Mouse (Mus musculus): Measurements from ENCODE around the gene Ptprk. TPM values are rescaled to one million over a fixed set of nuclear protein-coding genes. Genes with fewer than 3 reads are reported as not detected.
A peak's percentile ranks its signal among the peaks of the same experiment; 100 is the strongest.

Gene Ptprk
- polyA plus RNA-seq, 1 experiment from 2014 or later, result 29.4 TPM

DNA sequence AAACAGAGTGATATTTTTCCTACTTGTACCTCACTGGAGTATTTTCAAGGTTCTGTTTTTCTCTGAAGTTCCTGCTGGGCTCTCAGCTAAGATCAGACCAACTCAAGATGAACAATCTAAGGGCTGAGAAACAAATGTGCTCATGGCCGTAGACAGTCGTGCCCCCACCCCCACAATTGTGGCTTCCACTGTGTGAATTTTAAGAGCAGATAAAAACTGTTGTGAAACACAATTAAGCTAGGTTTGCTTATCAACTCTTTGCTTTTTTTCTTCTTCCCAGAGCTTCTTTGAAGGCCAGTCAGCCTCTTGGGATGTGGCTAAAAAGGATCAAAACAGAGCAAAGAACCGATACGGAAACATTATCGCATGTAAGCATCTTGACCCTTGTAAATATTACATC lies 493.4 kb downstream of the Ptprk start:
- Histone ChIP-seq H3K4me2 (ENCODE audit: low read length) (no peak overlapping the region), H3K27ac (ENCODE audit: low read depth, low read length) (no peak overlapping the region), H3K36me3 (ENCODE audit: control insufficient read depth, insufficient read depth, low read length) (no peaks in the 10 kb centered on the region), H3K9me3 (ENCODE audit: control insufficient read depth, low read length) (no peaks in the 10 kb centered on the region), H3K4me3 (ENCODE audit: low read length) (no peak overlapping the region), H3K9ac (ENCODE audit: low read depth, low read length) (no peak overlapping the region), H3K4me1 (ENCODE audit: control insufficient read depth, insufficient read depth, low read depth, low read length) (no peaks in the 10 kb centered on the region), H3K27me3 (replicated peaks; ENCODE audit: control insufficient read depth, insufficient read depth, low read length) (no peaks in the 10 kb centered on the region)
- no peak for ATAC-seq
- 91% methylated on average over 5 of the region's 5 CpGs for WGBS

DNA sequence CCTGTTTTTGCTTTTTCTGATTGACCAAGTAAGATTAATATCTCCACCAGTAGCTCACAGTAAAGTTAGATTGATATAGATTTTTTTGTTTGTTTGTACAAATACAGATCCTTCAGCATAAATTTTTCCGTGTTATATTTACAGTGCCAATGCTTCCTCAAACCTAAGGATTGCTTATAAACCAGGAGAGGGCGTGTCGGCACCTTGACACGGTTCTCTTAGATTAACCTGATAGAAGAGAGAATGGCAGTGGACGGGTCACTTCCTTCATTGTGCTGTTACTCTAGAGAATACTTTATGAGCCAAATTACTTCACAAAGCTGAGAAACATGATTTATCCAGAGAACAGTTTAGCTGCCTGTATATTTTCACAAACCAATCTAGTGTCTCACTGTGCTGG lies 505.0 kb downstream of the Ptprk start:
- Histone ChIP-seq H3K4me1 (ENCODE audit: control insufficient read depth, insufficient read depth, low read depth, low read length) (no peaks in the 10 kb centered on the region), H3K27ac (ENCODE audit: low read depth, low read length) (no peak overlapping the region), H3K4me2 (ENCODE audit: low read length) (no peak overlapping the region), H3K4me3 (ENCODE audit: low read length) (no peak overlapping the region), H3K27me3 (replicated peaks; ENCODE audit: control insufficient read depth, insufficient read depth, low read length) (no peaks in the 10 kb centered on the region), H3K9me3 (ENCODE audit: control insufficient read depth, low read length) (no peaks in the 10 kb centered on the region), H3K9ac (ENCODE audit: low read depth, low read length) (no peak overlapping the region), H3K36me3 (ENCODE audit: control insufficient read depth, insufficient read depth, low read length) (no peaks in the 10 kb centered on the region)
- 72% methylated on average over 5 of the region's 5 CpGs for WGBS
- ATAC-seq, result no peak

DNA sequence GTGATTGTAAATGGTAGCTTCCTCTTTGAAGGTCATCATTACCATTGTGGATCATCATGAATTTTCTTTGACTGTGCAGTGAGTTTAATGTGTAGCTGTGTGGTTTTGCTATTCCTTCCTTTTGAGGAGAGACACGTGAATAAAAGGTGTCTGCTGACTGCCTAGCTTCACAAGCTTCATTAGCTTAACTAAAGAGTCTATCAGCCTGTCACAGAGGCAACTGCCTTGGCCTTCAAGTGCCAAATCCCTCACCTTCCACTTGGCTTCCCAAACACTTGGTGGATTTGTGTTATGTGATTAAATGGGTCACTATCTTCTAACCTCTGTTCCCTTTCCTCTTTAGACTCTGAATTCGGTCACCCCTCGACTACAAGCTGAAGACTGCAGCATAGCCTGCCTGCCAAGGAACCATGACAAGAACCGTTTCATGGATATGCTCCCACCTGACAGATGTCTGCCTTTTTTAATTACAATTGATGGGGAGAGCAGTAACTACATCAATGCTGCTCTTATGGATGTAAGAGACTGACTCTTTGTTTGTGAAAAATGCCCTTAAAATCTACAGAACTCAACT lies 512.0 kb downstream of the Ptprk start:
- peak; percentile 73; the same call in 1 of the 2 replicates for ATAC-seq
- Histone ChIP-seq H3K4me3 (ENCODE audit: low read length) (no peak overlapping the region), H3K4me2 (ENCODE audit: low read length) (no peak overlapping the region), H3K4me1 (ENCODE audit: control insufficient read depth, insufficient read depth, low read depth, low read length) (no peaks in the 10 kb centered on the region), H3K36me3 (ENCODE audit: control insufficient read depth, insufficient read depth, low read length) (no peaks in the 10 kb centered on the region), H3K27me3 (replicated peaks; ENCODE audit: control insufficient read depth, insufficient read depth, low read length) (no peaks in the 10 kb centered on the region), H3K9ac (ENCODE audit: low read depth, low read length) (no peak overlapping the region), H3K27ac (ENCODE audit: low read depth, low read length) (no peak overlapping the region), H3K9me3 (ENCODE audit: control insufficient read depth, low read length) (no peaks in the 10 kb centered on the region)
- 44% methylated on average over 4 of the region's 4 CpGs for WGBS

DNA sequence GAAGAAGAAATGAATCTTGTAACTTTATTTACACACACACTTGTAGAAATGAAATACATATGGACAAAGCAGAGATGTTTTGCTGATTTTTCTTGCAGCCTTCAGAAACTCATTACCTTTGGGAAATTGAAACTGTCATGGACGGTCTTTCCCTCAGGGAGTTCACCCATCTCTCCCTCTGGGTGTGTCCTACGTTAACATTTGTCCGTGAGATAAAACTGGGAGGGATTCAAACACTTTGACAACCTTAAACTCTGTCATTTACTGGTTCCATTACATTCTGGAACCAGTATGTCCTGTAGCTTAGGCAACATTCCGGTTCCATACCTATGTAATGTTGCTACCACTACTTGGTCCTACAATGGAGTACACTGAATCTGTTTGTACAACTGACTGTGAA lies 513.8 kb downstream of the Ptprk start:
- no peaks in the 10 kb centered on the region for H3K36me3 ChIP-seq (ENCODE audit: control insufficient read depth, insufficient read depth, low read length)
- WGBS, result 94% methylated on average over 4 of the region's 4 CpGs

DNA sequence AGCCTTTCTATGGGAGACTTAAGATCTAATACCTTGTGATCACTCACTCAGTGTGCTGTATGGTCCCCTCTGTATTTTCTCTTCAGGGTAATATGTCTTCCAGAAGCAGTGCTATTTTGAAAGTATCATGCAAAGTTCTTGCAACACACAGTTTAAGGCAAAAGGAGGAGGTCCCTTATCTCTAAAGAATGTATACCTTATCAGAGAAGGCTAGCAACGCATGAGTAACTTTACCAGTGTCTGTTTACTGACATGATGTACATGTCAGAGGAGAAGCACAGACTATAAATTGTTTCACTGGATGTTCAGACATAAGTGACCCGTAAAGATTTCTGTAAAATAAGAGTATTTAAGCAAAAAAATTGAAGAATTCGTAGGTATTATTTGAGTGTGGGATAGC lies 516.2 kb downstream of the Ptprk start:
- Histone ChIP-seq H3K4me3 (ENCODE audit: low read length) (no peak overlapping the region), H3K4me2 (ENCODE audit: low read length) (no peak overlapping the region), H3K4me1 (ENCODE audit: control insufficient read depth, insufficient read depth, low read depth, low read length) (no peaks in the 10 kb centered on the region), H3K27ac (ENCODE audit: low read depth, low read length) (no peak overlapping the region), H3K36me3 (ENCODE audit: control insufficient read depth, insufficient read depth, low read length) (no peaks in the 10 kb centered on the region), H3K9me3 (ENCODE audit: control insufficient read depth, low read length) (no peaks in the 10 kb centered on the region), H3K27me3 (replicated peaks; ENCODE audit: control insufficient read depth, insufficient read depth, low read length) (no peaks in the 10 kb centered on the region), H3K9ac (ENCODE audit: low read depth, low read length) (no peak overlapping the region)
- ATAC-seq, result no peak
- WGBS, result 95% methylated on average over 3 of the region's 3 CpGs

More for the DNA sequence above, 513.8 kb downstream of the Ptprk start:
- no peak overlapping the region for H3K4me2 ChIP-seq (ENCODE audit: low read length)
- no peak overlapping the region for H3K4me3 ChIP-seq (ENCODE audit: low read length)
- no peak overlapping the region for H3K27ac ChIP-seq (ENCODE audit: low read depth, low read length)
- H3K27me3 ChIP-seq (replicated peaks; ENCODE audit: control insufficient read depth, insufficient read depth, low read length), result no peaks in the 10 kb centered on the region
- no peak for ATAC-seq
- H3K9ac ChIP-seq (ENCODE audit: low read depth, low read length), result no peak overlapping the region
- H3K9me3 ChIP-seq (ENCODE audit: control insufficient read depth, low read length), result no peaks in the 10 kb centered on the region
- no peaks in the 10 kb centered on the region for H3K4me1 ChIP-seq (ENCODE audit: control insufficient read depth, insufficient read depth, low read depth, low read length)

DNA sequence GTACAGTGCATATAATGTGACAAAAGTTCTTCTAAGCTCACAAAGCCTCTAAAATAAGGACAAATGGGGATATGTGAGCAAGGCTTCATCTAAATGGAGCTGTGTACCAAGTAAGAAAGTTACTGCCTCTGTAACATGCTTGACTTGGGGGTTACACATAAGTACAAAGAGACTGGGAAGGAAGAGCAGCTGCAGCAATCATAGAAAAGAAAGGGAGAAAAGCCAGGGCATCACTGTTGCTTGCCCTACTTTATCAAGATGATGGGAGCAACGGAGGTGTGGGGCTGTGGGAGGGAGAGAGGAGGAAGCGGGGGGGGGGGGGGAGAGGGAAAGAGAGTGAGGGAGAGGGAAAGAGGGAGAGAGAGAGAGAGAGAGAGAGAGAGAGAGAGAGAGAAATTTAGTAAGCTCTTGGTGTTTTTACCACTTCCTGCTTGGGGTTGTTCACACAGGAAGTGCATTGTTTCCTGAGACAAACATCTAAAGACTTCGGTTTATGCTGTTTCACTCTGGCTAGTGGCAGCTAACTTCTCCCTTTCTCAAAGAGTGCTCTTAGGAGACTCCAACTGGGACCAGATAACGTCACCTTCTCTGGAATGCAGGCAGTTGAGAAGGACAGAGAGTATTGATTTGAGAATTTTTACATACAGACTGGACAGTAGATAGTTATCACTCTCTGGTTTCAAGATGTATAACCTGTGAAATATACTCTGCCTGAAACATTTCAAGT lies 519.1 kb downstream of the Ptprk start:
- ATAC-seq, result no peak
- Histone ChIP-seq H3K36me3 (ENCODE audit: control insufficient read depth, insufficient read depth, low read length) (no peaks in the 10 kb centered on the region), H3K9ac (ENCODE audit: low read depth, low read length) (no peak overlapping the region), H3K4me3 (ENCODE audit: low read length) (no peak overlapping the region), H3K9me3 (ENCODE audit: control insufficient read depth, low read length) (no peaks in the 10 kb centered on the region), H3K27me3 (replicated peaks; ENCODE audit: control insufficient read depth, insufficient read depth, low read length) (no peaks in the 10 kb centered on the region), H3K4me2 (ENCODE audit: low read length) (no peak overlapping the region), H3K27ac (ENCODE audit: low read depth, low read length) (no peak overlapping the region), H3K4me1 (ENCODE audit: control insufficient read depth, insufficient read depth, low read depth, low read length) (no peaks in the 10 kb centered on the region)
- 82% methylated on average over 4 of the region's 4 CpGs for WGBS

DNA sequence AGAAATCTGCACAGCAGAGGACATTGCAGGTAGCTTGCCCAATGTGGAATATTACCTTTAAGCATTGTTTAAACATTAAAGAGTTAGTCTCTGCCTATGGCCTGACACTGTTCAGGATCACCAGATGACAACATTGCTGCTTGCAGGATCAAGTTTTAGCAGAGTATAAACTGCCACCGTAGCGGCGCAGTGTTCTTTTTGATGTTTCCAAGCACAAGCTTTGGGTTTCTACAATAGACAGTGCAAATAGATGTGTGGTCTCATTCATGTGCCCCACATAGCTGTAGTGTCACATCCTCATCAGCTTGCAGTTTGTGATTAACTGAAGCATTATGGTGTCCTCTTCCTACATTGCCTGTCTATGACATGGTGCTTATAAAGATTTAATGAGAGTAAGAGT lies 522.3 kb downstream of the Ptprk start:
- H3K9ac ChIP-seq (ENCODE audit: low read depth, low read length), result no peak overlapping the region
- no peaks in the 10 kb centered on the region for H3K36me3 ChIP-seq (ENCODE audit: control insufficient read depth, insufficient read depth, low read length)
- no peaks in the 10 kb centered on the region for H3K9me3 ChIP-seq (ENCODE audit: control insufficient read depth, low read length)
- H3K4me2 ChIP-seq (ENCODE audit: low read length), result no peak overlapping the region
- 99% methylated on average over 3 of the region's 3 CpGs for WGBS
- no peak for ATAC-seq
- H3K4me1 ChIP-seq (ENCODE audit: control insufficient read depth, insufficient read depth, low read depth, low read length), result no peaks in the 10 kb centered on the region
- no peak overlapping the region for H3K27ac ChIP-seq (ENCODE audit: low read depth, low read length)
- no peak overlapping the region for H3K4me3 ChIP-seq (ENCODE audit: low read length)
- no peaks in the 10 kb centered on the region for H3K27me3 ChIP-seq (replicated peaks; ENCODE audit: control insufficient read depth, insufficient read depth, low read length)

DNA sequence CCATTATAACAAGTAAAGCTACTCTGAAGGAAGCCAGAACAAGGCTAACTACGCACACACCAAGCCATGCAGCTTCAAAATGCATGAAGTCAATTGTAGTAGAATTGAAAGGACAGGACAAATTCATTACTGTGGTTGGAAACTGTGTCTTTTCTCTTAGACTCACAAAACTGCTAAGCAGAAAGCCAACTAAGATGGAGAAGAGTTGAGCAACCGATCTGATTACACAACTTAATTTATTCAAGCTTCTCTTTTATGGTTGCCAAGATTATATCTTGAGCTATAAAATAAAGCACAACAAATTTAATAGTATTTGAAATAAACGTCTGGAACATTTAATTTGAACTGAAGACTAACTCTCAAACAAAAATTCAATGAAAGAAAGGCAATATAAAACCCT lies 534.5 kb downstream of the Ptprk start:
- WGBS, result 85% methylated on average over 3 of the region's 3 CpGs
- Histone ChIP-seq H3K4me1 (ENCODE audit: control insufficient read depth, insufficient read depth, low read depth, low read length) (no peaks in the 10 kb centered on the region), H3K9ac (ENCODE audit: low read depth, low read length) (no peak overlapping the region), H3K27ac (ENCODE audit: low read depth, low read length) (no peak overlapping the region), H3K36me3 (ENCODE audit: control insufficient read depth, insufficient read depth, low read length) (no peaks in the 10 kb centered on the region), H3K4me3 (ENCODE audit: low read length) (no peak overlapping the region), H3K9me3 (ENCODE audit: control insufficient read depth, low read length) (no peaks in the 10 kb centered on the region), H3K4me2 (ENCODE audit: low read length) (no peak overlapping the region), H3K27me3 (replicated peaks; ENCODE audit: control insufficient read depth, insufficient read depth, low read length) (no peaks in the 10 kb centered on the region)
- ATAC-seq, result no peak

DNA sequence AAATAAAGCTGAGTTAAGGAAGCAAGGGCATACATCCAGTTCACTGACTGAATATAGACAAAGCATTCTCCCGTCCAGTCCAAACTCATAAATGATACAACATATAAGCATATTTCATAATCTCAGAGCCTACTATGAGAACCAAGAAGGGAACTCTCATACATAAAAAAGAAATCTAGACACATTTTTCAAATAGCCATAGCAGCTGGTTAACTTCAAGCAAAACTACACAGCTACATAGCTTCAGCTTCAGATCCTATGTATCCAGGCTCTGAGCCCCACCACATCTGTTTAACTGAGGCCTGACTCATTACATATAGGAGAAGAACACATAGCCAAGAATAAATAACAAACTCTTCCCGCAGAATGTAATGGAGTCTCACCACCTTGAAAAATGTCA lies 539.8 kb downstream of the Ptprk start:
- no peaks in the 10 kb centered on the region for H3K4me1 ChIP-seq (ENCODE audit: control insufficient read depth, insufficient read depth, low read depth, low read length)
- H3K36me3 ChIP-seq (ENCODE audit: control insufficient read depth, insufficient read depth, low read length), result no peaks in the 10 kb centered on the region
- no peaks in the 10 kb centered on the region for H3K27me3 ChIP-seq (replicated peaks; ENCODE audit: control insufficient read depth, insufficient read depth, low read length)
- no peak overlapping the region for H3K9ac ChIP-seq (ENCODE audit: low read depth, low read length)
- no peaks in the 10 kb centered on the region for H3K9me3 ChIP-seq (ENCODE audit: control insufficient read depth, low read length)
- no peak overlapping the region for H3K4me2 ChIP-seq (ENCODE audit: low read length)
- H3K4me3 ChIP-seq (ENCODE audit: low read length), result no peak overlapping the region
- 94% methylated on average over 2 of the region's 2 CpGs for WGBS
- H3K27ac ChIP-seq (ENCODE audit: low read depth, low read length), result no peak overlapping the region
- ATAC-seq, result no peak

Data from hindbrain, embryonic 16.5 days (tissue).